Mouse (Mus musculus) left cerebral cortex, postnatal 14 days (tissue): ENCODE measurements at regions not wholly inside any gene's neighbourhood (a gene's known extent, or its start where the extent isn't known, plus 50 kb on each side); places are given as distances from the start of the nearest gene placed in this dataset.
"Not testable (repeated sequence)": the region's sequence is repeated elsewhere in the genome, so short reads cannot be mapped to it uniquely, and the experiment has no call there.

Experiments used
- DNase-seq, 2 experiments: peaks; one replicate each; pipeline ENCODE4 v3.0.0; 2021 to 2022; ENCODE audit warnings: low spot score in 2 of 2, mixed read lengths in 1 of 2
- intact Hi-C: fragments of 180-260 bp; cut with DNase I; formaldehyde crosslinking; loops from one replicate; pipeline ENCODE4 v1.15.1; 2025

GRCm38 (mm10) chr1:51566170-51566649 lies 88.0 kb upstream of the Nabp1 start:
- no peak for DNase-seq
- intact Hi-C loops = no loop called here

- intact Hi-C loops, DNase-seq: not testable (repeated sequence)
Measured at GRCm38 (mm10) chr1:51556616-51557015, 78.4 kb upstream of the Nabp1 start.

DNA sequence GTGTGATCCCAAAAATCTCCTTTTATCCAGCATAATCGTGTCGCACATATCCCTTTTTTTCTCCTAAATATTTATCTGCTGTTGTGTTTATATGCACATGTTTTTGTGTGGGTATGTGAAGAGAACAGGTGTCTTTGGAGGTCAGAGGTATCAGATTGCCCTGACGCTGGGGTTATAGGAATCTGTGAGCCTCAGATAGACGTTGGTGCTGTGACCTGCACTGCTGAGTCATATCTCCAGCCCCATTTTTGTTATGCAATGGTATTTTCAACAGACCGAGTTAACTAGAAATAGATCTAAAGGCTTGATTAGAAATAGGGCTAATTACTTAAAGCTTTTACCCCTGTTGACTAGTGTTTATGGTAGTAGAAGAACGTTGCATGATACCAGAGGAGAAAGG lies 75.5 kb upstream of the Nabp1 start:
- DNase-seq = no peak
- intact Hi-C loops = no loop called here

GRCm38 (mm10) chr1:51551624-51552023 lies 73.4 kb upstream of the Nabp1 start:
- DNase-seq = no peak
- intact Hi-C loops = no loop called here

- no peak for DNase-seq
- intact Hi-C loops = no loop called here
Measured at GRCm38 (mm10) chr1:51542801-51543200, 64.6 kb upstream of the Nabp1 start.

DNA sequence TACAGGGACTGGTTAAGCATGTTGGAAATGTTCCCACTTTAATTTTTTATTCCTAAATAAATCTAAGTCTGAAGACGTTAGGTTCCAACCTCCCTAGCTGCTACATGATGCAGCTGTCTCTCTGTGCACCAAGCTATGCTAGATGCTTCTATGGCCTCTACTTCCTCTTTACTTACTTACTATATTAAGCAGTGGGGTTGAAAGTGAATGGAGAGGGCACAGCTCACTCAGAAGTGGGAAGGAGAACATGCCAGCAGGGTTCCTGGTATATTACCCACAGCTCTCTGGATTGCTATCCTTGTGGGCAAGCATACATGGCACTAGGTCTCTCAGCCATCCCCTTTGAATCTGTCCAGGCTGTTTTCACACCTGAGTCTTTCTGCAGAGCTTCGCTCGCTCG lies 61.4 kb upstream of the Nabp1 start:
- intact Hi-C loops = no loop called here
- no peak for DNase-seq

GRCm38 (mm10) chr1:51538836-51539235 lies 60.6 kb upstream of the Nabp1 start:
- no peak for DNase-seq
- intact Hi-C loops = no loop called here

DNA sequence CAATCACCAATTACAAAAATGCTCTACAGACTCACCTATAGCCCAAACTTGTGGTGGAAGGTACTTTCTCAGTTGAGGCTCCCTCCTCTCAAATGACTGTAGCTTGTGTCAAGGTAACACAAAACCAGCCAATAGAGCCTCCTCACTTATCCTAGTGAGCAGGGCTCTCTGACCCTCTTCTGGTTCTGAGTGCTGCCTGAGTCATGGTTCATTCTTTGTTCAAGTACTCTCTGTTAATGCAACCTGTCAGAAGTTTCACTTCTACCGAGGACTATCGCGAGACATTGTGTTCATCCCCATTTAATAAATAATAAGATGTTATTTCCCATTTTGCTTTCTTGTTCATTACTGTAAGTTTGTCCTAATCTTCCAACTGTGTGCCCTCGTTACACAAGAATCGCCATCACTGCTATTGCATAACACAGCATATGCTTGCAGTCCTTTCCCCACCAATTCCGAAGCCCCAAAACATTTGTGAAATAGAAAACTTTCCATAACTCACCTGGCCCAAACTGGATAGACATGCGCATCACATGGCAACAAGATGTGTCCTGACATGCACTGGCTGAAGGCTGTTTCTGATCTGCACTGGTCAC lies 59.6 kb upstream of the Nabp1 start:
- intact Hi-C loops = no loop called here
- no peak for DNase-seq

DNA sequence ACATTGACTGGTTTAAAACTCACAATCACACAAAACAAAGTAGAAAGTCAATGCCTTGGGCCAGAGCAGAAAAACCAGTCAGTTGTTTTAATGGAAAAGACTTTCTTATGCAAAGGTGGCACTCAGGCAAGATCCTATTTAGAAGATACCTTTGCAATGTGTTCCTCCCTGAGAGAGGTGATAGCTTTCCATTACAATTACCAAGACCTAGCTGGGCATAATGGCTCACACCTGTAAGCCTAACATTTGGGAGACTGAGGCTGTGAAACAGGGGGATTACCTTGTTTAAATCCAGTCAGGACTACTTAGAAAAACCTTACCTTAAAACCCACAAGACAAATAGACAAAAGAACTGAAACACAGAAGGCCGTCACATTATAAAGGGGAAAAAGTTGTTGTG lies 57.9 kb upstream of the Nabp1 start:
- intact Hi-C loops = no loop called here
- DNase-seq = no peak

GRCm38 (mm10) chr1:51535414-51535813 lies 57.2 kb upstream of the Nabp1 start:
- intact Hi-C loops = no loop called here

GRCm38 (mm10) chr1:51531360-51531759 lies 53.1 kb upstream of the Nabp1 start:
- DNase-seq = no peak
- intact Hi-C loops = no loop called here

More at GRCm38 (mm10) chr1:51535414-51535813, 57.2 kb upstream of the Nabp1 start:
- no peak for DNase-seq

DNA sequence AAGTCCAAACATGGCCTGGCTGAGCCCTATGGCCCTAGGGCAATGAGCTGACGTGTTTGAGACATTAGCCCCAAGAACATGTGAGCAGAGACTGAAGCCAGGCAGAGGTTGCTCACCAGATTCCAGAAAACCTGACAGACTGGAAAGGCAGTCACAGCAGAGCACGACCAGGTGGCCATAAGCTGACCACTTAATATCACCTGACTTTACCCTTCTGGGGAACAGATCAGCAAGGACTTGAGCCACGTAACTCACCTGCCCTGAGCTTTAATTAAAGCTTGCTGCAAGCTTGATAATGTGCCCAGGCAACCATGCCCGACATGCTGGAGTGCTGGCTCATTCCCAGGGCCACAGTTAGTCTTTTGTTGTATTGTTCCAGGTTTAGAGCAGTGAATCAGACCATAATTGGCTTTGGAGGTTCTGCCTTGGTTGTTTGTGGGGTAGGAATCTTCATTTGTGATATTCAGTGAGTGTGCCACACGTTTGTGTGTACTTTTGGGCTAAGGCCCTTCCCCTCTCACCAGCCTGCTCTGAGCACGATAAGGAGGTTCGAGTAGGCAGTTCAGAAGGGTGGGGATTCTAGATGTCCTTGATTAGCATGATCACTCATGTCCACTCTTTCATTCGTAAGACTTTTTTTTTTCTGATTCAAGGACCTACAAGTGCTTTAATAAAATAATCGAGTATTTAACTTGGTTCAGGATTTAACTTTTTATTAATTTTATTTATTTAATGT lies 52.1 kb upstream of the Nabp1 start:
- no peak for DNase-seq
- intact Hi-C loops = no loop called here

- DNase-seq = no peak
- intact Hi-C loops = no loop called here
Measured at GRCm38 (mm10) chr1:51529653-51530052, 51.4 kb upstream of the Nabp1 start.

DNA sequence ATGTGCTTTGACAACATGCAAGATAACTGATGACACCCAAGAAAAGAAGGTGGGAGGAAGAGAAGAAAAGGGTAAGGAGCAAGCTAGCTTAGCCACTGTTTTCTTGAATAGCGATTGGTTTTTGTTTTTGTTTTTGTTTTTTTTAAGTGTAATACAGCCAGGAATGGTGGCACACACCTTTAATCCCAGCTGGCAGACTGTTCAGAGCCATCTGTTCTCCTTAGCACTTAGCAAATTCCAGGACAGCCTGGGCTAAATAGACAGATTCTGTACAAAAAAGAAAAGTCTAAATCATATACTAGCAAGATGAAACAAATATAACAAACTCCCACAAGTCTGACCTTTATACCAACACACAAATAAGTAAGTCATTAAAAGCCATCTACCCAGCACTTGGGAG lies 50.4 kb upstream of the Nabp1 start:
- DNase-seq = no peak
- intact Hi-C loops = no loop called here
